Mouse (Mus musculus) forebrain, embryonic 13.5 days (tissue): ENCODE data around the gene Ctdnep1. TPM values are rescaled to one million over a fixed set of nuclear protein-coding genes. Genes with fewer than 3 reads are reported as not detected.

Experiments used
- ATAC-seq: fragments of 200-750 bp; cut with Nextera tagmentation; 2 replicates; pipeline ENCODE4 v1.8.0; 2017
- H3K27ac ChIP-seq: fragments of 300-500 bp; sonication (generic); 2 replicates; pipeline ENCODE4 v1.5.1; 2015; ENCODE audit warnings: inconsistent platforms, mild to moderate bottlenecking, moderate library complexity
- H3K27me3 ChIP-seq: fragments of 300-500 bp; sonication (generic); 2 replicates; pipeline ENCODE4 v1.6.1; 2015; ENCODE audit warnings: mild to moderate bottlenecking, inconsistent platforms
- H3K36me3 ChIP-seq: fragments of 300-500 bp; sonication (generic); 2 replicates; pipeline ENCODE4 v1.6.1; 2015; ENCODE audit warnings: mild to moderate bottlenecking, inconsistent platforms; ENCODE audit not compliant: poor library complexity, severe bottlenecking
- H3K4me1 ChIP-seq: fragments of 300-500 bp; sonication (generic); 2 replicates; pipeline ENCODE4 v1.6.1; 2015; ENCODE audit warnings: inconsistent platforms
- H3K4me2 ChIP-seq: fragments of 300-500 bp; sonication (generic); 2 replicates; pipeline ENCODE4 v1.6.1; 2015; ENCODE audit warnings: inconsistent platforms, mild to moderate bottlenecking, moderate library complexity
- H3K4me3 ChIP-seq: fragments of 300-500 bp; sonication (generic); 2 replicates; pipeline ENCODE4 v1.5.1; 2015; ENCODE audit warnings: mild to moderate bottlenecking, inconsistent platforms
- H3K9ac ChIP-seq: fragments of 300-500 bp; sonication (generic); 2 replicates; pipeline ENCODE4 v1.6.1; 2015; ENCODE audit warnings: mild to moderate bottlenecking, inconsistent platforms
- H3K9me3 ChIP-seq: fragments of 300-500 bp; sonication (generic); replicated peaks from 2 replicates; pipeline ENCODE4 v1.6.1; 2016; ENCODE audit warnings: inconsistent platforms
- WGBS: fragments of 180-500 bp; shearing (Covaris S2); methylation state at CpG from one replicate; pipeline ENCODE4 v1.1.7; 2015; 5-methylcytosine and 5-hydroxymethylcytosine counted together
- polyA plus RNA-seq: library from polyadenylated mRNA; unstranded; fragments of >200 nt; fragmentation: Nextera tagmentation; extraction: Ambion mirVana; gene quantifications from 2 replicates; pipeline ENCODE4 v1.2.1, GENCODE M21; 2015

Gene Ctdnep1
- polyA plus RNA-seq, 1 experiment from 2014 or later, result 21.1 TPM

- H3K9me3 ChIP-seq, result no peaks in the 10 kb centered on the region
- no peak overlapping the region for H3K4me3 ChIP-seq
- H3K9ac ChIP-seq, result 0 out of 2 replicates have a peak overlapping the region, but pooled peaks have one; percentile 31
- ATAC-seq, result no peak
- H3K4me1 ChIP-seq, result peaks cover 32% of the 10 kb centered on the region
- 21% methylated on average over 9 of the region's 9 CpGs for WGBS
- H3K27me3 ChIP-seq, result peaks cover 44% of the 10 kb centered on the region
- H3K36me3 ChIP-seq, result peaks cover 7% of the 10 kb centered on the region; the same call in 1 of the 2 replicates
- no peak overlapping the region for H3K27ac ChIP-seq
- no peak overlapping the region for H3K4me2 ChIP-seq
Observed at GRCm38 (mm10) chr11:69938401-69938979, 42.5 kb upstream of the Ctdnep1 start.

- WGBS, result 68% methylated on average over 5 of the region's 5 CpGs
- no peak overlapping the region for H3K4me2 ChIP-seq
Observed at GRCm38 (mm10) chr11:69939181-69939580, 41.8 kb upstream of the Ctdnep1 start.

GRCm38 (mm10) chr11:69939731-69940130, 41.2 kb upstream of the Ctdnep1 start:
- Histone ChIP-seq H3K9me3 (no peaks in the 10 kb centered on the region), H3K36me3 (peaks cover 16% of the 10 kb centered on the region), H3K27ac (no peak overlapping the region), H3K27me3 (peaks cover 40% of the 10 kb centered on the region), H3K4me2 (no peak overlapping the region), H3K9ac (no peak overlapping the region), H3K4me1 (peaks cover 27% of the 10 kb centered on the region), H3K4me3 (no peak overlapping the region)
- no peak for ATAC-seq
- WGBS, result 93% methylated on average over 17 of the region's 17 CpGs

More at GRCm38 (mm10) chr11:69939181-69939580, 41.8 kb upstream of the Ctdnep1 start:
- Histone ChIP-seq H3K4me1 (peaks cover 32% of the 10 kb centered on the region), H3K36me3 (peaks cover 11% of the 10 kb centered on the region), H3K9me3 (no peaks in the 10 kb centered on the region), H3K4me3 (no peak overlapping the region), H3K27ac (no peak overlapping the region), H3K27me3 (peaks cover 44% of the 10 kb centered on the region), H3K9ac (no peak overlapping the region)
- no peak for ATAC-seq

- Histone ChIP-seq H3K4me1 (peaks cover 19% of the 10 kb centered on the region), H3K4me3 (no peak overlapping the region), H3K36me3 (peaks cover 24% of the 10 kb centered on the region), H3K4me2 (no peak overlapping the region), H3K27me3 (peaks cover 33% of the 10 kb centered on the region), H3K9me3 (no peaks in the 10 kb centered on the region), H3K27ac (no peak overlapping the region), H3K9ac (no peak overlapping the region)
- ATAC-seq, result no peak
- WGBS, result 80% methylated on average over 4 of the region's 4 CpGs
Observed at GRCm38 (mm10) chr11:69940962-69941361, 40.0 kb upstream of the Ctdnep1 start.

- no peak overlapping the region for H3K27ac ChIP-seq
- 84% methylated on average over 13 of the region's 13 CpGs for WGBS
- no peak for ATAC-seq
Observed at GRCm38 (mm10) chr11:69945216-69945615, 35.7 kb upstream of the Ctdnep1 start.

GRCm38 (mm10) chr11:69945997-69946891, 34.7 kb upstream of the Ctdnep1 start:
- Histone ChIP-seq H3K4me3 (0 out of 2 replicates have a peak overlapping the region, but pooled peaks have one; percentile 51), H3K27ac (no peak overlapping the region), H3K27me3 (0 out of 2 replicates have a peak, but pooled peaks cover 2% of the 10 kb centered on the region), H3K9ac (no peak overlapping the region), H3K9me3 (no peaks in the 10 kb centered on the region), H3K4me1 (peaks cover 20% of the 10 kb centered on the region), H3K36me3 (peaks cover 24% of the 10 kb centered on the region), H3K4me2 (peak overlapping the region; percentile 66)
- no peak for ATAC-seq
- WGBS, result 92% methylated on average over 18 of the region's 18 CpGs

More at GRCm38 (mm10) chr11:69945216-69945615, 35.7 kb upstream of the Ctdnep1 start:
- Histone ChIP-seq H3K27me3 (0 out of 2 replicates have a peak, but pooled peaks cover under 1% of the 10 kb centered on the region), H3K9me3 (no peaks in the 10 kb centered on the region), H3K4me3 (no peak overlapping the region), H3K9ac (no peak overlapping the region), H3K4me2 (no peak overlapping the region), H3K4me1 (peaks cover 27% of the 10 kb centered on the region), H3K36me3 (peaks cover 24% of the 10 kb centered on the region)

GRCm38 (mm10) chr11:69947337-69948065, 33.5 kb upstream of the Ctdnep1 start:
- 0 out of 2 replicates have a peak, but pooled peaks cover 2% of the 10 kb centered on the region for H3K27me3 ChIP-seq
- peak; percentile 46 for ATAC-seq
- peak overlapping the region; percentile 66 for H3K4me2 ChIP-seq
- 2% methylated on average over 29 of the region's 29 CpGs for WGBS
- H3K36me3 ChIP-seq, result peaks cover 24% of the 10 kb centered on the region
- peak overlapping the region; percentile 51 for H3K4me3 ChIP-seq
- 0 out of 2 replicates have a peak overlapping the region, but pooled peaks have one; percentile 3 for H3K27ac ChIP-seq
- H3K9me3 ChIP-seq, result no peaks in the 10 kb centered on the region
- H3K9ac ChIP-seq, result peak overlapping the region; percentile 68
- H3K4me1 ChIP-seq, result peaks cover 20% of the 10 kb centered on the region

GRCm38 (mm10) chr11:69948066-69948762, 32.7 kb upstream of the Ctdnep1 start, which contains the start of gene Slc2a4:
Gene Slc2a4, minus strand, starts transcription at chr11:69948188.
- Histone ChIP-seq H3K27me3 (0 out of 2 replicates have a peak, but pooled peaks cover 2% of the 10 kb centered on the region), H3K4me3 (peak within 1 kb of the TSS; percentile 51), H3K27ac (peak within 1 kb of the TSS; percentile 80), H3K4me1 (peaks cover 20% of the 10 kb centered on the region), H3K9ac (peak within 1 kb of the TSS; percentile 68), H3K9me3 (no peaks in the 10 kb centered on the region), H3K36me3 (peaks cover 17% of the 10 kb centered on the region), H3K4me2 (peak within 1 kb of the TSS; percentile 66)
- WGBS, result under 1% methylated on average over 34 of the region's 34 CpGs
- peak; percentile 92 for ATAC-seq

GRCm38 (mm10) chr11:69948763-69949150, 32.2 kb upstream of the Ctdnep1 start:
- under 1% methylated on average over 14 of the region's 14 CpGs for WGBS
- H3K9ac ChIP-seq, result peak overlapping the region; percentile 68
- no peaks in the 10 kb centered on the region for H3K9me3 ChIP-seq
- peak overlapping the region; percentile 51 for H3K4me3 ChIP-seq
- peak; percentile 42 for ATAC-seq
- peak overlapping the region; percentile 66 for H3K4me2 ChIP-seq
- peaks cover 20% of the 10 kb centered on the region for H3K4me1 ChIP-seq
- H3K36me3 ChIP-seq, result peaks cover 17% of the 10 kb centered on the region
- peak overlapping the region; percentile 80 for H3K27ac ChIP-seq
- 0 out of 2 replicates have a peak, but pooled peaks cover 2% of the 10 kb centered on the region for H3K27me3 ChIP-seq

- Histone ChIP-seq H3K27me3 (peaks cover 2% of the 10 kb centered on the region; the same call in 1 of the 2 replicates), H3K36me3 (no peaks in the 10 kb centered on the region), H3K4me3 (no peak overlapping the region), H3K4me1 (peaks cover 20% of the 10 kb centered on the region), H3K9ac (no peak overlapping the region), H3K9me3 (no peaks in the 10 kb centered on the region), H3K27ac (no peak overlapping the region), H3K4me2 (no peak overlapping the region)
- WGBS, result 45% methylated on average over 4 of the region's 4 CpGs
- no peak for ATAC-seq
Observed at GRCm38 (mm10) chr11:69950807-69951459, 30.0 kb upstream of the Ctdnep1 start.
